Mouse (Mus musculus) CH12.LX (cell line): ENCODE results near the gene Gm20929. TPM values are rescaled to one million over a fixed set of nuclear protein-coding genes. Genes with fewer than 3 reads are reported as not detected.
"Not testable (repeated sequence)": the region's sequence is repeated elsewhere in the genome, so short reads cannot be mapped to it uniquely, and the experiment has no call there.

Experiments used
- DNase-seq: peaks from one replicate; pipeline ENCODE4 v3.0.0-alpha.2; 2013; ENCODE audit errors: extremely low read depth
- H3K27ac ChIP-seq: 2 replicates; pipeline ENCODE4 v1.5.1; 2012; ENCODE audit warnings: low read depth, mild to moderate bottlenecking, control low read depth, moderate library complexity; ENCODE audit not compliant: insufficient read depth
- H3K27me3 ChIP-seq: replicated peaks from 2 replicates; pipeline ENCODE3; 2012; ENCODE audit warnings: inconsistent platforms
- H3K36me3 ChIP-seq, 2 experiments: replicated peaks in 1 of 2; 2 replicates each; pipeline versions ENCODE3 to v1.6.1; 2012; ENCODE audit warnings: inconsistent platforms in 1 of 2, low read length in 1 of 2, mild to moderate bottlenecking in 1 of 2, mixed read lengths in 1 of 2, moderate library complexity in 1 of 2; ENCODE audit not compliant: control insufficient read depth in 1 of 2, insufficient read depth in 1 of 2
- H3K4me1 ChIP-seq, 2 experiments: 2 replicates each; pipeline ENCODE4 v1.6.1; 2012; ENCODE audit warnings: inconsistent platforms in 1 of 2, moderate library complexity in 1 of 2; ENCODE audit not compliant: insufficient read depth in 2 of 2, control insufficient read depth in 1 of 2
- H3K4me2 ChIP-seq: 2 replicates; pipeline ENCODE4 v1.6.1; 2012; ENCODE audit warnings: low read depth, mild to moderate bottlenecking, control low read depth; ENCODE audit not compliant: poor library complexity, insufficient read depth, severe bottlenecking
- H3K4me3 ChIP-seq, 3 experiments: fragments of 150-350 bp in 1 of 3; sonication (generic) in 1 of 3; replicated peaks in 1 of 3; 2 replicates each; pipeline versions ENCODE3 to v1.5.1; 2011 to 2012; ENCODE audit warnings: low read depth in 2 of 3, low read length in 2 of 3, mild to moderate bottlenecking in 2 of 3, moderate library complexity in 2 of 3, control low read depth in 1 of 3, improper control_type of control experiment in 1 of 3, inconsistent platforms in 1 of 3, mixed read lengths in 1 of 3; ENCODE audit not compliant: poor library complexity in 1 of 3
- H3K79me2 ChIP-seq: replicated peaks from 2 replicates; pipeline ENCODE4 v1.6.1; 2012; ENCODE audit warnings: mild to moderate bottlenecking, moderate library complexity; ENCODE audit not compliant: control insufficient read depth, poor library complexity, insufficient read depth, severe bottlenecking; ENCODE audit errors: extremely low read depth
- H3K9ac ChIP-seq: 2 replicates; pipeline ENCODE4 v1.6.1; 2012; ENCODE audit warnings: low read depth, mild to moderate bottlenecking, control low read depth, moderate library complexity; ENCODE audit not compliant: insufficient read depth
- H3K9me3 ChIP-seq: replicated peaks from 2 replicates; pipeline ENCODE3; 2012; ENCODE audit warnings: low read length, inconsistent platforms, mixed read lengths
- dilution Hi-C: fragments of 300-500 bp; cut with MboI; formaldehyde crosslinking; loops from 2 replicates; pipeline ENCODE4 v1.14.3; 2020; ENCODE audit warnings: low sequenced_read_pairs; ENCODE audit not compliant: extremely low pct_unique_long_range_greater_than_20kb, extremely low pct_ligation_motif_present
- in situ Hi-C: fragments of 300-500 bp; cut with MboI; formaldehyde crosslinking; loops from 3 replicates; pipeline ENCODE4 v1.14.3; 2019; ENCODE audit warnings: low sequenced_read_pairs, low pct_ligation_motif_present, low pct_unique_long_range_greater_than_20kb, mixed read lengths
- polyA plus RNA-seq: library from polyadenylated mRNA; unstranded; fragments of >175 nt; gene quantifications from 2 replicates; pipeline ENCODE4 v1.2.1, GENCODE M21; 2012; ENCODE audit warnings: low read depth; ENCODE audit not compliant: insufficient read length
- total RNA-seq, 2 experiments: library from RNA; depleted of rRNA; stranded (reverse); fragments of 300-350 nt in 1 of 2; fragments of >200 nt in 1 of 2; gene quantifications; 2 replicates each; pipeline ENCODE4 v1.2.3; 2012 to 2014

The Gm20929 gene
- total RNA-seq (2012; rRNA removed) = not detected in 2 replicates
- not detected in 2 replicates for total RNA-seq (2014; rRNA removed)
- not detected in 2 replicates for polyA plus RNA-seq

DNA sequence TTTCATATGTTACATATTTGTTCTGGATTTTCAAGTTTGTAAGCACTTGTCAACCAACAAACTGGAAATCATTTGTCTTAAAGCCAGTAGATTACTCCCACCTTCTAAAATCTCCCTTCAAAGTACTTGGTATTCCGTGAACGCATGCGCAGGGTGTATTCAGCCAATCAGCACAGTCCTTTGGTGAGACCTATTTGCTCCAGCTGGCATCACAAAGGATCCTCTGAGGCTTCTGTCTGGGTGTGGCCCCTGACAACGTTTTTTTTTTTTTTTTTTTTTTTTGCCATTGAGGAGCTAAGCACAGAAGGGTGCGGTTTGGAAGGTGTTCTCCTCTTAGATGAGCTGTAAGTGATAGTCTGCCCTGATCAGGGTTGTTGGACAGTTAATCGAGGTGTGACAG, at the start of gene Gm20929:
Gene Gm20929, plus strand, starts transcription at position 301 of the 400 bp plus-strand sequence.
- H3K4me1 ChIP-seq, H3K9ac ChIP-seq, H3K79me2 ChIP-seq, H3K9me3 ChIP-seq, H3K4me2 ChIP-seq, H3K27me3 ChIP-seq, dilution Hi-C loops, in situ Hi-C loops, H3K27ac ChIP-seq, DNase-seq, H3K36me3 ChIP-seq, H3K4me3 ChIP-seq: not testable (repeated sequence)
